Mouse (Mus musculus): ENCODE results near the gene Srsf6. TPM values are rescaled to one million over a fixed set of nuclear protein-coding genes. Genes with fewer than 3 reads are reported as not detected.

Srsf6 gene
- total RNA-seq, 1 experiment from 2014 or later = 186 TPM

Other genes starting within 250 kb of the Srsf6 start
- gene L3mbtl1, start 11.9 kb downstream of the Srsf6 start, total RNA-seq (2021) = 0.34 and 0.74 TPM in 2 replicates
- 1.6 and 2.3 TPM in 2 replicates for gene Sgk2, start 55.8 kb downstream of the Srsf6 start, total RNA-seq (2021)
- 38.7 and 42.9 TPM in 2 replicates for gene Ift52, start 85.8 kb downstream of the Srsf6 start, total RNA-seq (2021)
- 6.2 and 6.8 TPM in 2 replicates for gene Mybl2, start 123.2 kb downstream of the Srsf6 start, total RNA-seq (2021)
- gene Gtsf1l, start 156.3 kb downstream of the Srsf6 start, total RNA-seq (2021) = not detected in 2 replicates